Mouse (Mus musculus): ENCODE results near the gene Srbd1. TPM values are rescaled to one million over a fixed set of nuclear protein-coding genes. Genes with fewer than 3 reads are reported as not detected.

Srbd1 gene
- polyA plus RNA-seq, 1 experiment, result 6.1 TPM

GRCm38 (mm10) chr17:86060911-86061310 lies 84.1 kb downstream of the Srbd1 start:
- Histone ChIP-seq H3K4me3 (no peak overlapping the region), H3K79me2 (ENCODE audit: control insufficient read depth, insufficient read depth) (no peaks in the 10 kb centered on the region), H3K4me2 (ENCODE audit: low read depth) (no peak overlapping the region), H3ac (ENCODE audit: control insufficient read depth, insufficient read length) (no peak overlapping the region), H3K27me3 (ENCODE audit: control insufficient read depth, insufficient read depth, insufficient read length) (no peaks in the 10 kb centered on the region), H3K36me3 (ENCODE audit: control insufficient read depth, insufficient read depth) (no peaks in the 10 kb centered on the region)
- TF ChIP-seq TCF12 (IDR thresholded peaks at IDR 0.05; ENCODE audit: insufficient read depth, poor library complexity, severe bottlenecking) (no peak), E2F4 (IDR thresholded peaks at IDR 0.05; ENCODE audit: insufficient read depth) (no peak), MAX (IDR thresholded peaks at IDR 0.05; ENCODE audit: low read depth) (no peak), REST (IDR thresholded peaks at IDR 0.05; ENCODE audit: insufficient read depth, insufficient read length) (no peak), CEBPB (IDR thresholded peaks at IDR 0.05; ENCODE audit: insufficient read depth, poor library complexity, severe bottlenecking) (no peak), TCF3 (IDR thresholded peaks at IDR 0.05; ENCODE audit: insufficient read length, low read depth) (no peak), MYOD1 (IDR thresholded peaks at IDR 0.05; ENCODE audit: control insufficient read depth in 1 of 3, insufficient read length in 2 of 3, low read depth in 2 of 3) (no peak), USF1 (IDR thresholded peaks at IDR 0.05; ENCODE audit: low read depth) (no peak), POLR2A (IDR thresholded peaks at IDR 0.05; ENCODE audit: insufficient read length, low read depth) (no peak), SRF (IDR thresholded peaks at IDR 0.05; ENCODE audit: control insufficient read depth, insufficient read length, low read depth) (no peak), POLR2AphosphoS2 (IDR thresholded peaks at IDR 0.05; ENCODE audit: insufficient read length, low read depth) (no peak), MYOG (IDR thresholded peaks at IDR 0.05; ENCODE audit: control insufficient read depth in 1 of 3, insufficient read depth in 1 of 3, insufficient read length in 2 of 3, low read depth in 2 of 3) (no peak)

GRCm38 (mm10) chr17:86040221-86040984 lies 104.6 kb downstream of the Srbd1 start:
- no peak overlapping the region for H3K4me2 ChIP-seq (ENCODE audit: low read depth)
- H3K27me3 ChIP-seq (ENCODE audit: control insufficient read depth, insufficient read depth, insufficient read length), result no peaks in the 10 kb centered on the region
- no peaks in the 10 kb centered on the region for H3K79me2 ChIP-seq (ENCODE audit: control insufficient read depth, insufficient read depth)
- no peak overlapping the region for H3ac ChIP-seq (ENCODE audit: control insufficient read depth, insufficient read length)
- TF ChIP-seq TCF12 (IDR thresholded peaks at IDR 0.05; ENCODE audit: insufficient read depth, poor library complexity, severe bottlenecking) (no peak), MAX (IDR thresholded peaks at IDR 0.05; ENCODE audit: low read depth) (no peak), TCF3 (IDR thresholded peaks at IDR 0.05; ENCODE audit: insufficient read length, low read depth) (no peak), CEBPB (IDR thresholded peaks at IDR 0.05; ENCODE audit: insufficient read depth, poor library complexity, severe bottlenecking) (no peak), MYOD1 (IDR thresholded peaks at IDR 0.05; ENCODE audit: control insufficient read depth in 1 of 3, insufficient read length in 2 of 3, low read depth in 2 of 3) (no peak), E2F4 (IDR thresholded peaks at IDR 0.05; ENCODE audit: insufficient read depth) (no peak), POLR2A (IDR thresholded peaks at IDR 0.05; ENCODE audit: insufficient read length, low read depth) (no peak), SRF (IDR thresholded peaks at IDR 0.05; ENCODE audit: control insufficient read depth, insufficient read length, low read depth) (no peak), MYOG (IDR thresholded peaks at IDR 0.05; ENCODE audit: control insufficient read depth in 1 of 3, insufficient read depth in 1 of 3, insufficient read length in 2 of 3, low read depth in 2 of 3) (no peak), POLR2AphosphoS2 (IDR thresholded peaks at IDR 0.05; ENCODE audit: insufficient read length, low read depth) (no peak), REST (IDR thresholded peaks at IDR 0.05; ENCODE audit: insufficient read depth, insufficient read length) (no peak), USF1 (IDR thresholded peaks at IDR 0.05; ENCODE audit: low read depth) (no peak)
- H3K36me3 ChIP-seq (ENCODE audit: control insufficient read depth, insufficient read depth), result peaks cover 3% of the 10 kb centered on the region
- no peak overlapping the region for H3K4me3 ChIP-seq

GRCm38 (mm10) chr17:86039741-86040140 lies 105.2 kb downstream of the Srbd1 start:
- Histone ChIP-seq H3K36me3 (ENCODE audit: control insufficient read depth, insufficient read depth) (peaks cover 3% of the 10 kb centered on the region), H3ac (ENCODE audit: control insufficient read depth, insufficient read length) (no peak overlapping the region), H3K79me2 (ENCODE audit: control insufficient read depth, insufficient read depth) (no peaks in the 10 kb centered on the region), H3K4me3 (no peak overlapping the region), H3K27me3 (ENCODE audit: control insufficient read depth, insufficient read depth, insufficient read length) (no peaks in the 10 kb centered on the region), H3K4me2 (ENCODE audit: low read depth) (no peak overlapping the region)
- TF ChIP-seq TCF12 (IDR thresholded peaks at IDR 0.05; ENCODE audit: insufficient read depth, poor library complexity, severe bottlenecking), result no peak
- TF ChIP-seq MYOG (IDR thresholded peaks at IDR 0.05; ENCODE audit: control insufficient read depth in 1 of 3, insufficient read depth in 1 of 3, insufficient read length in 2 of 3, low read depth in 2 of 3), result no peak
- no peak for TF ChIP-seq USF1 (IDR thresholded peaks at IDR 0.05; ENCODE audit: low read depth)

- Histone ChIP-seq H3K4me3 (no peak overlapping the region), H3ac (ENCODE audit: control insufficient read depth, insufficient read length) (no peak overlapping the region), H3K27me3 (ENCODE audit: control insufficient read depth, insufficient read depth, insufficient read length) (no peaks in the 10 kb centered on the region), H3K36me3 (ENCODE audit: control insufficient read depth, insufficient read depth) (no peaks in the 10 kb centered on the region), H3K4me2 (ENCODE audit: low read depth) (no peak overlapping the region), H3K79me2 (ENCODE audit: control insufficient read depth, insufficient read depth) (no peaks in the 10 kb centered on the region)
- TF ChIP-seq CEBPB (IDR thresholded peaks at IDR 0.05; ENCODE audit: insufficient read depth, poor library complexity, severe bottlenecking) (no peak), REST (IDR thresholded peaks at IDR 0.05; ENCODE audit: insufficient read depth, insufficient read length) (no peak), E2F4 (IDR thresholded peaks at IDR 0.05; ENCODE audit: insufficient read depth) (no peak), POLR2A (IDR thresholded peaks at IDR 0.05; ENCODE audit: insufficient read length, low read depth) (no peak), MAX (IDR thresholded peaks at IDR 0.05; ENCODE audit: low read depth) (no peak), POLR2AphosphoS2 (IDR thresholded peaks at IDR 0.05; ENCODE audit: insufficient read length, low read depth) (no peak), TCF3 (IDR thresholded peaks at IDR 0.05; ENCODE audit: insufficient read length, low read depth) (no peak), SRF (IDR thresholded peaks at IDR 0.05; ENCODE audit: control insufficient read depth, insufficient read length, low read depth) (no peak), TCF12 (IDR thresholded peaks at IDR 0.05; ENCODE audit: insufficient read depth, poor library complexity, severe bottlenecking) (no peak), MYOG (IDR thresholded peaks at IDR 0.05; ENCODE audit: control insufficient read depth in 1 of 3, insufficient read depth in 1 of 3, insufficient read length in 2 of 3, low read depth in 2 of 3) (no peak), MYOD1 (IDR thresholded peaks at IDR 0.05; ENCODE audit: control insufficient read depth in 1 of 3, insufficient read length in 2 of 3, low read depth in 2 of 3) (no peak), USF1 (IDR thresholded peaks at IDR 0.05; ENCODE audit: low read depth) (no peak)
Observed at GRCm38 (mm10) chr17:86038211-86038648, 106.7 kb downstream of the Srbd1 start.
